Mouse (Mus musculus): ENCODE results near the gene Phgr1. TPM values are rescaled to one million over a fixed set of nuclear protein-coding genes. Genes with fewer than 3 reads are reported as not detected.

Gene Phgr1
- polyA plus RNA-seq, 1 experiment from 2014 or later = not detected

GRCm38 (mm10) chr2:118824396-118824795, 51.8 kb downstream of the Phgr1 start:
- Histone ChIP-seq H3K9me3 (replicated peaks) (peaks cover 5% of the 10 kb centered on the region; the same call in 1 of the 2 replicates), H3K27me3 (no peaks in the 10 kb centered on the region), H3K9ac (no peak overlapping the region), H3K4me2 (no peak overlapping the region), H3K36me3 (replicated peaks) (peaks cover 84% of the 10 kb centered on the region), H3K4me3 (replicated peaks) (no peak overlapping the region), H3K4me1 (replicated peaks) (no peaks in the 10 kb centered on the region), H3K27ac (replicated peaks) (no peak overlapping the region)
- 97% methylated on average over 4 of the region's 4 CpGs for WGBS (ENCODE audit: insufficient replicate concordance)
- ATAC-seq (ENCODE audit: insufficient read depth) = no peak

Other genes with a start within 250 kb of the Phgr1 start
- 0.30 and 0.39 TPM in 2 replicates for gene Bmf, start 223.1 kb upstream of the Phgr1 start, polyA plus RNA-seq (2015; fragmentation: Nextera tagmentation; extraction: Ambion mirVana)
- gene Bub1b, start 174.6 kb upstream of the Phgr1 start, polyA plus RNA-seq (2015; fragmentation: Nextera tagmentation; extraction: Ambion mirVana) = 43.6 and 47.1 TPM in 2 replicates
- gene Pak6, start 109.5 kb upstream of the Phgr1 start, polyA plus RNA-seq (2015; fragmentation: Nextera tagmentation; extraction: Ambion mirVana) = 0.30 and 0.45 TPM in 2 replicates
- 0.07 and 0.08 TPM in 2 replicates for gene Ankrd63, start 68.8 kb upstream of the Phgr1 start, polyA plus RNA-seq (2015; fragmentation: Nextera tagmentation; extraction: Ambion mirVana)
- gene Plcb2, start 44.3 kb upstream of the Phgr1 start, polyA plus RNA-seq (2015; fragmentation: Nextera tagmentation; extraction: Ambion mirVana) = 2.3 and 2.9 TPM in 2 replicates
- 12.3 and 12.6 TPM in 2 replicates for gene Inafm2, start 27.0 kb upstream of the Phgr1 start, polyA plus RNA-seq (2015; fragmentation: Nextera tagmentation; extraction: Ambion mirVana)
- 0.20 and 0.29 TPM in 2 replicates for gene Ccdc9b, start 10.1 kb upstream of the Phgr1 start, polyA plus RNA-seq (2015; fragmentation: Nextera tagmentation; extraction: Ambion mirVana)
- gene Disp2, start 7.0 kb downstream of the Phgr1 start, polyA plus RNA-seq (2015; fragmentation: Nextera tagmentation; extraction: Ambion mirVana) = 0.26 and 0.32 TPM in 2 replicates
- 67.2 and 73.9 TPM in 2 replicates for gene Knstrn, start 41.2 kb downstream of the Phgr1 start, polyA plus RNA-seq (2015; fragmentation: Nextera tagmentation; extraction: Ambion mirVana)
- gene Ivd, start 89.2 kb downstream of the Phgr1 start, polyA plus RNA-seq (2015; fragmentation: Nextera tagmentation; extraction: Ambion mirVana) = 35.8 and 43.5 TPM in 2 replicates
- gene Bahd1, start 127.6 kb downstream of the Phgr1 start, polyA plus RNA-seq (2015; fragmentation: Nextera tagmentation; extraction: Ambion mirVana) = 3.2 and 4.3 TPM in 2 replicates
- 4.5 and 5.7 TPM in 2 replicates for gene Chst14, start 153.7 kb downstream of the Phgr1 start, polyA plus RNA-seq (2015; fragmentation: Nextera tagmentation; extraction: Ambion mirVana)

Data from liver, embryonic 15.5 days (tissue).